ENCODE assay signal across 9 mouse cellular contexts in the genomic region with DNA sequence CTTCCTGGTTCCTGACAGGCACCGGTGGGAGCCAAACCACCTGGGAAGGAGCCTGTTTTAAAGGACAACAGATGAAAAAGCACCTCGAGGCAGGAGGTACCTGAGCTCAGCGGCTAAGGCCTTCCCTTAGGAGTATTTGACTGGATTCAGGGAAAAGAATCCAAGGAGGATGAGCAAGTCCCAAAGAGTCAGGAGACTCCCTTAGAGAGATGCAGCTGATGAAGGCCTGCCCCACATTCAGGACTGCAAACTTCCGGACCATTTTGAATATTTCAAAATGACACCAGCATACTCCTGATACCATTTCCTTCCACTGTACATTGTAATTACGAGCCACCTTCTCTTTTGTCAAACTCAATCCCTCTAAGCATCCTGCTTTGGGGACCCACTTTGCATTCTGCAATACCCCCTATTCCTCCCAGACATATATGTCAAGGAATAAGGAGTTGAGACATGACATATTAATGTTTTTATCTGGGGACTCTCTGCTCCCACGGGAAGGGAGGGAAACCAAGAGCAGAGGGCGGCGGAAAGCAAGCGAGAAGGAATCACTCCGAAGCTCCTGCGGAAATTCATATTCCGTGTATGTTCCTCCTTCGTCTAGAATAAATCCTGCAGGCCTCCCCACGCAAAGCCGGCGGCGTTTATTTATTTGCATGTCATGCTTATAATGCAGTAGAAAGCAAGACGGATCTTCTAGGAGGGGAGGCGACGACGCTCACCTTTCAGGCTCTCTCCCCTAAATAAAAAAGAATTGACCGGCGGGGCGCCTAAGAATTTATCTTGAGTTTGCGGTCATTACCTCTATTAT.
DNase-seq lines count a peak whose midpoint lies in the region; ATAC-seq lines count a peak whose summit lies in the region.
"Had no signal": no experiment of that assay in that cellular context is flagged by ENCODE, and none has a peak within 500 bp of the region (broad histone marks: within the 10 kb centered on the region; RNA-seq: fewer than 3 reads in every experiment).

No protein-coding gene starts in this region.

- H3K27me3 ChIP-seq in kidney, embryonic 16.5 days (ENCODE audit: insufficient read depth, low read length) = peaks cover 8% of the 10 kb centered on the region; the same call in 1 of the 2 replicates
- 0 out of 2 replicates have a peak, but pooled peaks cover 5% of the 10 kb centered on the region for H3K27me3 ChIP-seq in hindbrain, embryonic 14.5 days (ENCODE audit: control insufficient read depth, insufficient read depth, low read length)
- no peaks in the 10 kb centered on the region for H3K27me3 ChIP-seq in neural tube, embryonic 15.5 days (replicated peaks)

- H3K9me3 ChIP-seq in kidney, embryonic 16.5 days (ENCODE audit: low read length) = no peaks in the 10 kb centered on the region
- H3K9me3 ChIP-seq in hindbrain, embryonic 14.5 days (ENCODE audit: control insufficient read depth, low read length) = no peaks in the 10 kb centered on the region
- no peaks in the 10 kb centered on the region for H3K9me3 ChIP-seq in neural tube, embryonic 15.5 days (replicated peaks)

- peak overlapping the region; percentile 89 for H3K4me2 ChIP-seq in kidney, embryonic 16.5 days (replicated peaks; ENCODE audit: low read depth, low read length)
- H3K4me2 ChIP-seq in hindbrain, embryonic 14.5 days (replicated peaks) = peak overlapping the region; percentile 67
- H3K4me2 ChIP-seq in neural tube, embryonic 15.5 days = peak overlapping the region; percentile 90

- H3K4me1 ChIP-seq in kidney, embryonic 16.5 days (ENCODE audit: insufficient read depth, low read length) = peaks cover 30% of the 10 kb centered on the region
- peaks cover 33% of the 10 kb centered on the region for H3K4me1 ChIP-seq in hindbrain, embryonic 14.5 days (replicated peaks; ENCODE audit: control insufficient read depth, insufficient read depth, low read length)
- H3K4me1 ChIP-seq in neural tube, embryonic 15.5 days = peaks cover 38% of the 10 kb centered on the region

- H3K36me3 ChIP-seq in kidney, embryonic 16.5 days (ENCODE audit: insufficient read depth, low read length) = no peaks in the 10 kb centered on the region
- H3K36me3 ChIP-seq in hindbrain, embryonic 14.5 days (replicated peaks; ENCODE audit: control insufficient read depth, insufficient read depth) = no peaks in the 10 kb centered on the region
- H3K36me3 ChIP-seq in neural tube, embryonic 15.5 days = no peaks in the 10 kb centered on the region

- no peak for DNase-seq in kidney, adult 11 months
- DNase-seq in cerebellum, postnatal 10 days = peak; percentile 64 to 72
- no peak for DNase-seq in hindbrain, embryonic 14.5 days (ENCODE audit: low spot score)
- no peak for DNase-seq in spleen, adult 18-20 months
- no peak for DNase-seq in spleen, postnatal 36 days (ENCODE audit: low spot score in 2 of 2)
- DNase-seq in testis, postnatal 14 days (ENCODE audit: low spot score) = no peak

- peak overlapping the region; percentile 91 for H3K9ac ChIP-seq in kidney, embryonic 16.5 days (replicated peaks; ENCODE audit: low read length)
- peak overlapping the region; percentile 71 for H3K9ac ChIP-seq in hindbrain, embryonic 14.5 days
- H3K9ac ChIP-seq in neural tube, embryonic 15.5 days (replicated peaks) = peak overlapping the region; percentile 40; the same call in 1 of the 2 replicates

- peak overlapping the region; percentile 94 for H3K27ac ChIP-seq in kidney, embryonic 16.5 days (ENCODE audit: low read length)
- H3K27ac ChIP-seq in hindbrain, embryonic 14.5 days = peak overlapping the region; percentile 94
- H3K27ac ChIP-seq in neural tube, embryonic 15.5 days (replicated peaks) = peak overlapping the region; percentile 93

- WGBS in kidney, embryonic 16.5 days = 2% methylated on average over 25 of the region's 25 CpGs
- WGBS in hindbrain, embryonic 14.5 days = 3% methylated on average over 25 of the region's 25 CpGs
- 7% methylated on average over 25 of the region's 25 CpGs for whole genome bisulfite sequencing in neural tube, embryonic 15.5 days

- H3K4me3 ChIP-seq in kidney, embryonic 16.5 days (ENCODE audit: low read length) = peak overlapping the region; percentile 55
- H3K4me3 ChIP-seq in hindbrain, embryonic 14.5 days (replicated peaks; ENCODE audit: low read length) = peak overlapping the region; percentile 34
- H3K4me3 ChIP-seq in neural tube, embryonic 15.5 days (replicated peaks) = peak overlapping the region; percentile 41

- ATAC-seq in kidney, embryonic 16.5 days (ENCODE audit: low FRiP score, low TSS enrichment) = no peak; the same call in 1 of the 2 replicates
- no peak for ATAC-seq in hindbrain, embryonic 14.5 days (ENCODE audit: low FRiP score)
- peak; percentile 12; the same call in 1 of the 2 replicates for ATAC-seq in neural tube, embryonic 15.5 days (ENCODE audit: low FRiP score)
- ATAC-seq: Patski had no signal

Comparison
In these comparisons a context has a peak if more than half of its experiments do, and no peak if none do; other contexts are left out.
1. H3K9ac ChIP-seq: peak in every context shown above with its lines; median percentile 91 in kidney, embryonic 16.5 days; 71 in hindbrain, embryonic 14.5 days; 40 in neural tube, embryonic 15.5 days.
2. DNase-seq: peak in cerebellum, postnatal 10 days (2 of 2); none in kidney, adult 11 months (single experiment), hindbrain, embryonic 14.5 days (single experiment), spleen, adult 18-20 months (0 of 2), spleen, postnatal 36 days (0 of 2) and testis, postnatal 14 days (single experiment).
3. Peak in every context shown above with its lines, with median percentiles within 50 percentile points of each other: H3K27ac ChIP-seq, H3K4me2 ChIP-seq and H3K4me3 ChIP-seq.